Mouse (Mus musculus): ENCODE results near the gene Cfap43. TPM values are rescaled to one million over a fixed set of nuclear protein-coding genes. Genes with fewer than 3 reads are reported as not detected.
A peak's percentile ranks its signal among the peaks of the same experiment; 100 is the strongest.
"Not testable (repeated sequence)": the region's sequence is repeated elsewhere in the genome, so short reads cannot be mapped to it uniquely, and the experiment has no call there.

Gene Cfap43
- polyA plus RNA-seq, 1 experiment from 2014 or later: 3.6 TPM

DNA sequence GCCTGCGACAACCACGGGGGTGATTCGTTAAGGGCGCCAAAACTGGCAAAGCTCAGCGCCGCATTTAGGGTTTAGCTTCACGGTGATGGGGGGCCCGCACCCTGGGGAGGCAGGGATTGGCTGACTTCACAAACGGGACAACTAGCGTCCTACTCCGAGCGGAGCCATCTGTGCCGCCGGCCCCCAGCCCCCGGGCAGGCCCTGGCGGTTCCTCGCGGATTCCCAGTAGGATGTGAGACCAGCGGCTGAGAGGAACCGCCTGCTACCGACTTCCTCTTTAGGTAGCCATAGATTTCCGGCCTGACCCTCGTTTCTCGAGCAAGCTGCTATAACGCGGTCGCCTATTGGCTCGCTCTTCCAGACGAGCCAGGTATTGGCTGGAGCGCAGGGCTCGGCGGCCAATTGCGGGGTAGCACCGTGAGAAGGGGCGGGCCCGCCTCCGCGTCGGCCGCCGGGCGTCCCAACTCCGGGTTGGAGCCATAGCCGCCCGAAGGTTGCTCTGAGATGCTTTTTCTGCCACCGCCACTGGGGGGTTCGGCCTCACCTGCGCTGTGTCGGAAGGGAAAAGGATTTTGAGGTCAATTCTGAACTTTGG is 53.6 kb downstream of the Cfap43 start, which contains the start of gene Gsto2:
Gsto2 (plus strand) TSS at position 182 of the 595 bp plus-strand sequence.
- Histone ChIP-seq H3K27me3 (no peaks in the 10 kb centered on the region), H3K27ac (replicated peaks) (peak within 1 kb of the TSS; percentile 91), H3K9me3 (replicated peaks) (no peaks in the 10 kb centered on the region), H3K4me1 (peaks cover 4% of the 10 kb centered on the region; the same call in 1 of the 2 replicates), H3K9ac (peak within 1 kb of the TSS; percentile 70), H3K36me3 (peaks cover 18% of the 10 kb centered on the region), H3K4me3 (replicated peaks) (peak within 1 kb of the TSS; percentile 74), H3K4me2 (replicated peaks) (peak within 1 kb of the TSS; percentile 86)
- peak; percentile 100 for ATAC-seq (ENCODE audit: insufficient number of reproducible peaks, low FRiP score, low TSS enrichment, low read depth)
- under 1% methylated on average over 49 of the region's 49 CpGs for WGBS

DNA sequence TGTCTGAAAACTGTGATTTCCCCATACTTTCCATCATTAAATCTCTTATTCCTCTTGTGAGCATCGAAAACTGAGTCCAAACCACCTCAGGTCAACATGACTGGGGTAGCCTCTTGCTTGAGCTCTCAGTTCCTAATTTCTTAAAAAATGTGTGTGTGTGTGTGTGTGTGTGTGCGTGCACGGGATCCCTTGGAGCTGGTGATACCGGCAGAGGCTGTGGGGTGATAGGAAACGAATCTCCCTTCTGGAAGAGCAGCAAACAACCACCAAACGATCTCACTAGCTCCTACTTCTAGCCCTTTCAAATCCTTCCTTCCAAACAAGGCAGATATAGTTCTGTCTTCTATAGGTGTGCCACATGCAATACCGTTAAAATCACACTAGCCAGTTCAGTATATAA is 54.4 kb downstream of the Cfap43 start:
- Histone ChIP-seq H3K27ac (replicated peaks) (0 out of 2 replicates have a peak overlapping the region, but pooled peaks have one; percentile 91), H3K36me3 (peaks cover 25% of the 10 kb centered on the region), H3K27me3 (no peaks in the 10 kb centered on the region), H3K9me3 (replicated peaks) (no peaks in the 10 kb centered on the region), H3K4me2 (replicated peaks) (peak overlapping the region; percentile 86), H3K4me1 (peaks cover 4% of the 10 kb centered on the region; the same call in 1 of the 2 replicates), H3K4me3 (replicated peaks) (peak overlapping the region; percentile 74), H3K9ac (peak overlapping the region; percentile 70; the same call in 1 of the 2 replicates)
- 81% methylated on average over 7 of the region's 7 CpGs for WGBS
- no peak for ATAC-seq (ENCODE audit: insufficient number of reproducible peaks, low FRiP score, low TSS enrichment, low read depth)

- H3K9me3 ChIP-seq (replicated peaks): no peaks in the 10 kb centered on the region
- H3K27ac ChIP-seq (replicated peaks): no peak overlapping the region
- 95% methylated on average over 9 of the region's 9 CpGs for WGBS
- no peaks in the 10 kb centered on the region for H3K27me3 ChIP-seq
- H3K4me3 ChIP-seq (replicated peaks): no peak overlapping the region
- H3K9ac ChIP-seq: no peak overlapping the region
- H3K4me2 ChIP-seq (replicated peaks): no peak overlapping the region
- ATAC-seq (ENCODE audit: insufficient number of reproducible peaks, low FRiP score, low TSS enrichment, low read depth): no peak
- H3K4me1 ChIP-seq: peaks cover 4% of the 10 kb centered on the region; the same call in 1 of the 2 replicates
- H3K36me3 ChIP-seq: peaks cover 32% of the 10 kb centered on the region
These were observed 55.0 kb downstream of the Cfap43 start for GRCm38 (mm10) chr19:47864051-47864450.

DNA sequence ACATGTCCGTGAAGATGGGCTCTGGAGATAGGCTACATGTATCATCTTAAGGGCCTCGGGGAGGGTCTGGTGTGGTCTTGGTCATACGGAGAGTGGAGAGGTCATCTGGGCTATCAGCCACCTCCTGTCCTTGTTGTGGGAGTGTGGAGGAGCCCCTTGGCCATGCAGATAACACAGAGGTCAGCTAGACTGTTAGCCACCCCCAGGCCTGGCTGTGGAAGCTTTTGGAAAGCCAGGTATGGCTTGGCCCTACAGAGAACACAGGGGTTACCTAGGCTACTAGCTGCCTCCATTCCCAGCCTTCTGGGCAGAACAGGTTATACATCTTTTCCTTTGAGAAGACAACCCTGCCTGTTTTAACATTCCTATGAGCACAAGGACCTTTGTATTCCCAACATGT is 56.5 kb downstream of the Cfap43 start:
- peaks cover 44% of the 10 kb centered on the region for H3K36me3 ChIP-seq
- H3K4me3 ChIP-seq (replicated peaks): no peak overlapping the region
- no peak overlapping the region for H3K9ac ChIP-seq
- peaks cover 4% of the 10 kb centered on the region; the same call in 1 of the 2 replicates for H3K4me1 ChIP-seq
- no peaks in the 10 kb centered on the region for H3K27me3 ChIP-seq
- 91% methylated on average over 3 of the region's 3 CpGs for WGBS
- no peak overlapping the region for H3K27ac ChIP-seq (replicated peaks)
- H3K4me2 ChIP-seq (replicated peaks): no peak overlapping the region
- ATAC-seq (ENCODE audit: insufficient number of reproducible peaks, low FRiP score, low TSS enrichment, low read depth): no peak
- H3K9me3 ChIP-seq (replicated peaks): no peaks in the 10 kb centered on the region

- no peak overlapping the region for H3K27ac ChIP-seq (replicated peaks)
- peaks cover 14% of the 10 kb centered on the region for H3K4me1 ChIP-seq
- H3K36me3 ChIP-seq: peaks cover 43% of the 10 kb centered on the region
- H3K4me2 ChIP-seq (replicated peaks): no peak overlapping the region
- H3K9ac ChIP-seq: no peak overlapping the region
- 86% methylated on average over 8 of the region's 8 CpGs for WGBS
- H3K4me3 ChIP-seq (replicated peaks): no peak overlapping the region
- no peak for ATAC-seq (ENCODE audit: insufficient number of reproducible peaks, low FRiP score, low TSS enrichment, low read depth)
- H3K27me3 ChIP-seq: no peaks in the 10 kb centered on the region
- H3K9me3 ChIP-seq (replicated peaks): no peaks in the 10 kb centered on the region
These were observed 59.9 kb downstream of the Cfap43 start for GRCm38 (mm10) chr19:47859180-47859579.

GRCm38 (mm10) chr19:47857957-47858942 is 60.8 kb downstream of the Cfap43 start:
- H3K9me3 ChIP-seq (replicated peaks): no peaks in the 10 kb centered on the region
- ATAC-seq (ENCODE audit: insufficient number of reproducible peaks, low FRiP score, low TSS enrichment, low read depth): no peak
- H3K4me2 ChIP-seq (replicated peaks): no peak overlapping the region
- peak overlapping the region; percentile 29; the same call in 1 of the 2 replicates for H3K27ac ChIP-seq (replicated peaks)
- peaks cover 35% of the 10 kb centered on the region for H3K36me3 ChIP-seq
- no peak overlapping the region for H3K4me3 ChIP-seq (replicated peaks)
- no peaks in the 10 kb centered on the region for H3K27me3 ChIP-seq
- peaks cover 21% of the 10 kb centered on the region for H3K4me1 ChIP-seq
- no peak overlapping the region for H3K9ac ChIP-seq
- WGBS: 75% methylated on average over 18 of the region's 18 CpGs

GRCm38 (mm10) chr19:47854796-47855783 is 64.0 kb downstream of the Cfap43 start, which contains the start of gene Gsto1:
TSS of gene Gsto1 (plus strand) at chr19:47854970.
- WGBS: under 1% methylated on average over 59 of the region's 60 CpGs
- H3K27ac ChIP-seq (replicated peaks): peak within 1 kb of the TSS; percentile 92
- peaks cover 21% of the 10 kb centered on the region for H3K4me1 ChIP-seq
- no peaks in the 10 kb centered on the region for H3K27me3 ChIP-seq
- H3K36me3 ChIP-seq: peaks cover 23% of the 10 kb centered on the region
- H3K9me3 ChIP-seq (replicated peaks): no peaks in the 10 kb centered on the region
- H3K9ac ChIP-seq: peak within 1 kb of the TSS; percentile 71
- H3K4me2 ChIP-seq (replicated peaks): peak within 1 kb of the TSS; percentile 94
- ATAC-seq (ENCODE audit: insufficient number of reproducible peaks, low FRiP score, low TSS enrichment, low read depth): peak; percentile 96
- H3K4me3 ChIP-seq (replicated peaks): peak within 1 kb of the TSS; percentile 73

GRCm38 (mm10) chr19:47853951-47854795 is 64.9 kb downstream of the Cfap43 start:
- no peaks in the 10 kb centered on the region for H3K27me3 ChIP-seq
- peaks cover 14% of the 10 kb centered on the region; the same call in 1 of the 2 replicates for H3K36me3 ChIP-seq
- H3K27ac ChIP-seq (replicated peaks): peak overlapping the region; percentile 92
- no peaks in the 10 kb centered on the region for H3K9me3 ChIP-seq (replicated peaks)
- peak overlapping the region; percentile 94 for H3K4me2 ChIP-seq (replicated peaks)
- H3K9ac ChIP-seq: peak overlapping the region; percentile 71; the same call in 1 of the 2 replicates
- WGBS: 7% methylated on average over 13 of the region's 13 CpGs
- peak overlapping the region; percentile 73 for H3K4me3 ChIP-seq (replicated peaks)
- H3K4me1 ChIP-seq: peaks cover 21% of the 10 kb centered on the region
- ATAC-seq (ENCODE audit: insufficient number of reproducible peaks, low FRiP score, low TSS enrichment, low read depth): peak; percentile 68

GRCm38 (mm10) chr19:47853053-47853452 is 66.0 kb downstream of the Cfap43 start:
- H3K27me3 ChIP-seq: no peaks in the 10 kb centered on the region
- H3K36me3 ChIP-seq: 0 out of 2 replicates have a peak, but pooled peaks cover 3% of the 10 kb centered on the region
- no peaks in the 10 kb centered on the region for H3K9me3 ChIP-seq (replicated peaks)
- no peak overlapping the region for H3K4me3 ChIP-seq (replicated peaks)
- H3K27ac ChIP-seq (replicated peaks): no peak overlapping the region
- H3K4me2 ChIP-seq (replicated peaks): no peak overlapping the region
- WGBS: 82% methylated on average over 3 of the region's 3 CpGs
- peaks cover 21% of the 10 kb centered on the region for H3K4me1 ChIP-seq
- ATAC-seq (ENCODE audit: insufficient number of reproducible peaks, low FRiP score, low TSS enrichment, low read depth): no peak
- H3K9ac ChIP-seq: no peak overlapping the region

GRCm38 (mm10) chr19:47852131-47852530 is 67.0 kb downstream of the Cfap43 start:
- H3K27ac ChIP-seq (replicated peaks); H3K9me3 ChIP-seq (replicated peaks); H3K9ac ChIP-seq; H3K4me3 ChIP-seq (replicated peaks); H3K4me2 ChIP-seq (replicated peaks); H3K27me3 ChIP-seq; H3K36me3 ChIP-seq; ATAC-seq (ENCODE audit: insufficient number of reproducible peaks, low FRiP score, low TSS enrichment, low read depth): not testable (repeated sequence)
- peaks cover 21% of the 10 kb centered on the region for H3K4me1 ChIP-seq
- 88% methylated on average over 3 of the region's 3 CpGs for WGBS
